In the genomic region with DNA sequence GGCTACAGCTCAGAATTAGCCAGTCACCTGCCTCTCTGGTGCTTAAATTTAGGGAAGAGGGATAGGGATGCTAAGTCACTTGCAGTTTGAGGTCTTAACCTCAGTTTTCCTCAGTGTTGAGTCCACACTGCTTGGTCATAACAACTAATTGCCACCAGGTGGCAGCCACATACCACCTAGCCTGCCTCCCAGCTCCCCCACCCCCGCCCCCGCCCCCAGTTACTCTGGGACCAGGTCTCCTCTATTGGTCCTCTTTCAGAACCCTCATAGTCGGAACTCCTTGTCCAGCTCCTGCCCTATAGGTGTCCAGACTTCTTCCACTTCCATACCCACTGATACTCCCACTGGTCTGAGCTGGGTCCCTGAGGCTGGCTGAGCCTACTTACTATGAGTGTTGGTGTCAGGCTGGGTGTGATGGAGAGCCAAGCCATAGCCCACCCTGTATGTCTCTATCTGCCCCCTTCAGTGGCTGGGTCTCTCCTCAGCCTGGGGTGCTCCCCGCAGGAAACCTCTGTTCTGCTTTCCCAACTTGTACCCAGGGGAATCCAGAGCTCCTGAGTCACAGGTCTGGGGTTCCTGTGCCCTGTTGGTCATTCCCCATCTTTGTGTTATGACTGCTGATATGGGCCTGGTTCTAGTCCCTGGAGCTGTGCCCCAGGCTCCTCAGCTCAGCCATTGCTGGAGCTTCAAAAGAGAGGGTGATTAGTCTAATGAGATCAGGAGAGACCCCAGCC, we compare ENCODE assay signal across 10 mouse cellular contexts. TPM values are rescaled to one million over a fixed set of nuclear protein-coding genes. Genes with fewer than 3 reads are reported as not detected.
DNase-seq lines count a peak whose midpoint lies in the region; ATAC-seq lines count a peak whose summit lies in the region.
"Had no signal": no experiment of that assay in that cellular context is flagged by ENCODE, and none has a peak within 500 bp of the region (broad histone marks: within the 10 kb centered on the region; RNA-seq: fewer than 3 reads in every experiment).

No protein-coding gene starts in this region.

- DNase-seq in forebrain, embryonic 10.5 days (ENCODE audit: extremely low spot score, low spot score), result peak; percentile 63
- peak; percentile 48 for DNase-seq in thymus, postnatal 25 days
- DNase-seq in thymus, adult 18-20 months, result no peak
- peak; percentile 48 for DNase-seq in lung, postnatal 14 days
- DNase-seq in frontal cortex, postnatal 25 days (ENCODE audit: low spot score in 2 of 2), result no peak

- H3K27ac ChIP-seq in forebrain, embryonic 10.5 days, result peak overlapping the region; percentile 31; the same call in 1 of the 2 replicates
- H3K27ac ChIP-seq in forebrain, embryonic 15.5 days (replicated peaks), result no peak overlapping the region
- H3K27ac ChIP-seq in forebrain, embryonic 13.5 days, result 0 out of 2 replicates have a peak overlapping the region, but pooled peaks have one; percentile 6
- H3K27ac ChIP-seq: heart, embryonic 15.5 days had no signal

- peaks cover 30% of the 10 kb centered on the region for H3K36me3 ChIP-seq in forebrain, embryonic 10.5 days (replicated peaks)
- peaks cover 16% of the 10 kb centered on the region for H3K36me3 ChIP-seq in forebrain, embryonic 15.5 days
- peaks cover 18% of the 10 kb centered on the region for H3K36me3 ChIP-seq in forebrain, embryonic 13.5 days (ENCODE audit: poor library complexity, severe bottlenecking)

- no peak overlapping the region for H3K9ac ChIP-seq in forebrain, embryonic 15.5 days (replicated peaks)
- no peak overlapping the region; the same call in 1 of the 2 replicates for H3K9ac ChIP-seq in forebrain, embryonic 13.5 days
- H3K9ac ChIP-seq: heart, embryonic 15.5 days had no signal

- peaks cover 72% of the 10 kb centered on the region for H3K4me1 ChIP-seq in forebrain, embryonic 10.5 days
- peaks cover 49% of the 10 kb centered on the region for H3K4me1 ChIP-seq in forebrain, embryonic 15.5 days
- peaks cover 46% of the 10 kb centered on the region for H3K4me1 ChIP-seq in forebrain, embryonic 13.5 days

- peak overlapping the region; percentile 14; the same call in 1 of the 2 replicates for H3K4me3 ChIP-seq in forebrain, embryonic 10.5 days
- H3K4me3 ChIP-seq in forebrain, embryonic 15.5 days, result no peak overlapping the region
- H3K4me3 ChIP-seq in forebrain, embryonic 13.5 days, result no peak overlapping the region
- H3K4me3 ChIP-seq: heart, embryonic 15.5 days had no signal

- peaks cover 20% of the 10 kb centered on the region for H3K27me3 ChIP-seq in forebrain, embryonic 10.5 days (ENCODE audit: poor library complexity, severe bottlenecking)
- no peaks in the 10 kb centered on the region for H3K27me3 ChIP-seq in forebrain, embryonic 15.5 days
- no peaks in the 10 kb centered on the region for H3K27me3 ChIP-seq in forebrain, embryonic 13.5 days
- H3K27me3 ChIP-seq: heart, embryonic 15.5 days; Patski had no signal

- WGBS in forebrain, embryonic 10.5 days, result 21% methylated on average over 4 of the region's 4 CpGs
- WGBS in forebrain, embryonic 15.5 days, result 21% methylated on average over 4 of the region's 4 CpGs
- WGBS in forebrain, embryonic 13.5 days, result 23% methylated on average over 4 of the region's 4 CpGs

- H3K9me3 ChIP-seq in forebrain, embryonic 10.5 days, result no peaks in the 10 kb centered on the region
- no peaks in the 10 kb centered on the region for H3K9me3 ChIP-seq in forebrain, embryonic 15.5 days
- H3K9me3 ChIP-seq in forebrain, embryonic 13.5 days (replicated peaks), result no peaks in the 10 kb centered on the region
- H3K9me3 ChIP-seq: heart, embryonic 15.5 days had no signal

- ATAC-seq in forebrain, embryonic 15.5 days (replicated peaks), result no peak
- ATAC-seq in forebrain, embryonic 13.5 days, result no peak
- no peak for ATAC-seq in megakaryocyte-erythroid progenitor cell, adult 5-6 weeks (replicated peaks; ENCODE audit: low FRiP score, low TSS enrichment, poor library complexity, severe bottlenecking)
- ATAC-seq: Patski had no signal

- no peak overlapping the region for H3K4me2 ChIP-seq in forebrain, embryonic 15.5 days (replicated peaks)
- no peak overlapping the region for H3K4me2 ChIP-seq in forebrain, embryonic 13.5 days
- H3K4me2 ChIP-seq: heart, embryonic 15.5 days had no signal

RNA-seq across cellular contexts. Expression of a gene that starts 3.0 kb away (rescaled TPM):
- 9.8 and 10.7 TPM in 2 replicates for polyA plus RNA-seq in forebrain, embryonic 10.5 days (2016; fragmentation: Nextera tagmentation; extraction: Ambion mirVana)
- polyA plus RNA-seq in forebrain, embryonic 15.5 days (2015; fragmentation: Nextera tagmentation; extraction: Ambion mirVana), result 9.7 and 12.7 TPM in 2 replicates
- polyA plus RNA-seq in forebrain, embryonic 13.5 days (2015; fragmentation: Nextera tagmentation; extraction: Ambion mirVana), result 12.2 and 12.6 TPM in 2 replicates
- 14.2 and 22.9 TPM in 2 replicates for total RNA-seq in megakaryocyte-erythroid progenitor cell, adult 5-6 weeks (2014; fragmentation: Nextera tagmentation)
- total RNA-seq in megakaryocyte-erythroid progenitor cell, adult 5-6 weeks (2017), result 25.4 and 27.8 TPM in 2 replicates

RNA-seq across cellular contexts. Expression of a gene that starts 3.6 kb away (rescaled TPM):
- 23.2 and 24.2 TPM in 2 replicates for polyA plus RNA-seq in forebrain, embryonic 10.5 days (2016; fragmentation: Nextera tagmentation; extraction: Ambion mirVana)
- polyA plus RNA-seq in forebrain, embryonic 15.5 days (2015; fragmentation: Nextera tagmentation; extraction: Ambion mirVana), result 35.8 and 36.5 TPM in 2 replicates
- 17.7 and 19.5 TPM in 2 replicates for polyA plus RNA-seq in forebrain, embryonic 13.5 days (2015; fragmentation: Nextera tagmentation; extraction: Ambion mirVana)
- 0.40 TPM in 1 of 2 replicates, not detected in the other for total RNA-seq in megakaryocyte-erythroid progenitor cell, adult 5-6 weeks (2014; fragmentation: Nextera tagmentation)
- total RNA-seq in megakaryocyte-erythroid progenitor cell, adult 5-6 weeks (2017), result 0.80 TPM in 1 of 2 replicates, not detected in the other

RNA-seq across cellular contexts. Expression of a gene that starts 9.9 kb away (rescaled TPM):
- 90.9 and 116 TPM in 2 replicates for polyA plus RNA-seq in forebrain, embryonic 10.5 days (2016; fragmentation: Nextera tagmentation; extraction: Ambion mirVana)
- polyA plus RNA-seq in forebrain, embryonic 15.5 days (2015; fragmentation: Nextera tagmentation; extraction: Ambion mirVana), result 350 and 358 TPM in 2 replicates
- polyA plus RNA-seq in forebrain, embryonic 13.5 days (2015; fragmentation: Nextera tagmentation; extraction: Ambion mirVana), result 274 and 308 TPM in 2 replicates
- 31.5 and 44.0 TPM in 2 replicates for total RNA-seq in megakaryocyte-erythroid progenitor cell, adult 5-6 weeks (2014; fragmentation: Nextera tagmentation)
- total RNA-seq in megakaryocyte-erythroid progenitor cell, adult 5-6 weeks (2017), result 30.8 and 73.1 TPM in 2 replicates

RNA-seq across cellular contexts. Expression of a gene that starts 27.6 kb away (rescaled TPM):
- polyA plus RNA-seq in forebrain, embryonic 10.5 days (2016; fragmentation: Nextera tagmentation; extraction: Ambion mirVana), result 19.1 and 19.8 TPM in 2 replicates
- polyA plus RNA-seq in forebrain, embryonic 15.5 days (2015; fragmentation: Nextera tagmentation; extraction: Ambion mirVana), result 33.0 and 34.9 TPM in 2 replicates
- polyA plus RNA-seq in forebrain, embryonic 13.5 days (2015; fragmentation: Nextera tagmentation; extraction: Ambion mirVana), result 35.1 and 37.9 TPM in 2 replicates
- total RNA-seq in megakaryocyte-erythroid progenitor cell, adult 5-6 weeks (2014; fragmentation: Nextera tagmentation), result 30.9 and 34.0 TPM in 2 replicates
- 9.4 and 10.5 TPM in 2 replicates for total RNA-seq in megakaryocyte-erythroid progenitor cell, adult 5-6 weeks (2017)

RNA-seq across cellular contexts. Expression of a gene that starts 35.1 kb away (rescaled TPM):
- 6.8 and 7.3 TPM in 2 replicates for polyA plus RNA-seq in forebrain, embryonic 10.5 days (2016; fragmentation: Nextera tagmentation; extraction: Ambion mirVana)
- polyA plus RNA-seq in forebrain, embryonic 15.5 days (2015; fragmentation: Nextera tagmentation; extraction: Ambion mirVana), result 29.7 and 39.5 TPM in 2 replicates
- polyA plus RNA-seq in forebrain, embryonic 13.5 days (2015; fragmentation: Nextera tagmentation; extraction: Ambion mirVana), result 21.2 and 26.8 TPM in 2 replicates
- 5.2 and 10.5 TPM in 2 replicates for total RNA-seq in megakaryocyte-erythroid progenitor cell, adult 5-6 weeks (2014; fragmentation: Nextera tagmentation)
- total RNA-seq in megakaryocyte-erythroid progenitor cell, adult 5-6 weeks (2017), result 3.7 TPM in 1 of 2 replicates, not detected in the other

Comparison
In these comparisons a context has a peak if more than half of its experiments do, and no peak if none do; other contexts are left out.
1. DNase-seq: peak in forebrain, embryonic 10.5 days (single experiment), thymus, postnatal 25 days (single experiment) and lung, postnatal 14 days (single experiment); none in thymus, adult 18-20 months (0 of 2) and frontal cortex, postnatal 25 days (0 of 2).